10 mouse cellular contexts compared by ENCODE assay signal in the genomic region with DNA sequence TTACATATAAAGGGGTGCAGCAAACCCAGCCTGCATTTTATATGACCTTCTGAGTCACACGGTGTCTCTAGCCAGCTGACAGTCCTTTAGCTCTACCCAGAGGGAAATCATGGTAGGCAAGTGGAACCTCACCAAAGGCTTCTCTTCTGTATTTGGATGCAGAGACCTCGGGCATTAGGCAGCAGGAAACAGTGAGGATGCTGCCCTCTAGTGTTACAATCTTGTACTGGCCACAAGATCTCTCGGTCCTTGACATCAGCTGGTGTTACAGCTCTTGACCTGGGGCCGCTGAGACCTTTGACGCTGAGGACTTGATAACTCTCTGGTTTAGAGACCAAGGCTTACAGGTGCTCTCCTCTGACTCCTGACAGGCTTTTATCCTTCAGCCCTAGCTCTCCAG. TPM values are rescaled to one million over a fixed set of nuclear protein-coding genes. Genes with fewer than 3 reads are reported as not detected.
DNase-seq lines count a peak whose midpoint lies in the region; ATAC-seq and TF ChIP-seq lines count a peak whose summit lies in the region.
"Had no signal": no experiment of that assay in that cellular context is flagged by ENCODE, and none has a peak within 500 bp of the region (broad histone marks: within the 10 kb centered on the region; RNA-seq: fewer than 3 reads in every experiment).

No protein-coding gene starts in this region.

- intact Hi-C loops in gastrocnemius, postnatal 14 days (cut with DNase I; ENCODE audit: low total_unique reads) = no loop called here

- H3K36me3 ChIP-seq in ES-Bruce4 (ENCODE audit: control insufficient read depth, insufficient read depth, low read length, poor library complexity, severe bottlenecking) = no peaks in the 10 kb centered on the region
- no peaks in the 10 kb centered on the region for H3K36me3 ChIP-seq in kidney, embryonic 15.5 days
- no peaks in the 10 kb centered on the region for H3K36me3 ChIP-seq in lung, postnatal 0 days (ENCODE audit: insufficient read depth, low read length)
- H3K36me3 ChIP-seq: stomach, embryonic 15.5 days had no signal

- no peak overlapping the region for H3K9ac ChIP-seq in ES-Bruce4 (ENCODE audit: low read depth, poor library complexity, severe bottlenecking)
- no peak overlapping the region for H3K9ac ChIP-seq in kidney, embryonic 15.5 days
- H3K9ac ChIP-seq in lung, postnatal 0 days (replicated peaks; ENCODE audit: low read depth) = no peak overlapping the region
- H3K9ac ChIP-seq: stomach, embryonic 15.5 days had no signal

- H3K9me3 ChIP-seq in ES-Bruce4 (replicated peaks; ENCODE audit: control insufficient read depth, insufficient read depth, low read length, poor library complexity, severe bottlenecking) = no peaks in the 10 kb centered on the region
- no peaks in the 10 kb centered on the region for H3K9me3 ChIP-seq in kidney, embryonic 15.5 days (replicated peaks)
- H3K9me3 ChIP-seq in lung, postnatal 0 days (ENCODE audit: low read length) = no peaks in the 10 kb centered on the region
- H3K9me3 ChIP-seq: stomach, embryonic 15.5 days had no signal

- WGBS in kidney, embryonic 15.5 days = 6% methylated on average over 5 of the region's 5 CpGs
- 4% methylated on average over 5 of the region's 5 CpGs for WGBS in lung, postnatal 0 days

- H3K4me2 ChIP-seq in kidney, embryonic 15.5 days = no peak overlapping the region
- no peak overlapping the region for H3K4me2 ChIP-seq in lung, postnatal 0 days (replicated peaks; ENCODE audit: low read depth, low read length)
- H3K4me2 ChIP-seq: stomach, embryonic 15.5 days had no signal

- DNase-seq in adrenal gland, adult 2 months = peak; percentile 40
- no peak for DNase-seq in adrenal gland, postnatal 4 days (ENCODE audit: low spot score in 2 of 2)
- peak; percentile 75 to 83 for DNase-seq in cerebellum, postnatal 10 days
- peak; percentile 22 for DNase-seq in gastrocnemius, postnatal 14 days
- DNase-seq in lung, postnatal 0 days (ENCODE audit: low spot score) = peak; percentile 74
- peak; percentile 49 for DNase-seq in retina, postnatal 7 days (ENCODE audit: low read depth, low spot score)

- no peaks in the 10 kb centered on the region for H3K27me3 ChIP-seq in ES-Bruce4 (ENCODE audit: control insufficient read depth, insufficient read depth, low read length, poor library complexity, severe bottlenecking)
- peaks cover 25% of the 10 kb centered on the region; the same call in 1 of the 2 replicates for H3K27me3 ChIP-seq in kidney, embryonic 15.5 days
- H3K27me3 ChIP-seq in lung, postnatal 0 days (replicated peaks; ENCODE audit: insufficient read depth, low read length) = no peaks in the 10 kb centered on the region
- H3K27me3 ChIP-seq: stomach, embryonic 15.5 days had no signal

- peak; percentile 74 for TF ChIP-seq CTCF in ES-Bruce4 (IDR thresholded peaks at IDR 0.05; ENCODE audit: low read depth, low read length)
- TF ChIP-seq CTCF in lung, postnatal 0 days (IDR thresholded peaks at IDR 0.05) = peak; percentile 90

- no peak overlapping the region for H3K27ac ChIP-seq in ES-Bruce4 (ENCODE audit: insufficient read depth, low read length)
- H3K27ac ChIP-seq in kidney, embryonic 15.5 days = no peak overlapping the region
- no peak overlapping the region for H3K27ac ChIP-seq in lung, postnatal 0 days (ENCODE audit: low read length)
- H3K27ac ChIP-seq: stomach, embryonic 15.5 days had no signal

- 0 out of 2 replicates have a peak, but pooled peaks have one; percentile 52 for ATAC-seq in kidney, embryonic 15.5 days (replicated peaks; ENCODE audit: low FRiP score)
- peak; percentile 44; the same call in 1 of the 2 replicates for ATAC-seq in lung, postnatal 0 days

- no peak overlapping the region for H3K4me3 ChIP-seq in ES-Bruce4 (ENCODE audit: low read depth, low read length)
- no peak overlapping the region for H3K4me3 ChIP-seq in kidney, embryonic 15.5 days (replicated peaks)
- no peak overlapping the region for H3K4me3 ChIP-seq in lung, postnatal 0 days (ENCODE audit: low read depth, low read length)
- H3K4me3 ChIP-seq: stomach, embryonic 15.5 days had no signal

- H3K4me1 ChIP-seq in ES-Bruce4 (ENCODE audit: control insufficient read depth, insufficient read depth, low read length) = no peaks in the 10 kb centered on the region
- peaks cover 9% of the 10 kb centered on the region for H3K4me1 ChIP-seq in kidney, embryonic 15.5 days
- no peaks in the 10 kb centered on the region for H3K4me1 ChIP-seq in lung, postnatal 0 days (ENCODE audit: insufficient read depth, low read depth, low read length)
- H3K4me1 ChIP-seq: stomach, embryonic 15.5 days had no signal

- no peak for TF ChIP-seq EP300 in ES-Bruce4 (IDR thresholded peaks at IDR 0.05; ENCODE audit: insufficient read depth, low read depth, low read length)
- TF ChIP-seq EP300 in lung, postnatal 0 days (IDR thresholded peaks at IDR 0.05) = no peak

- TF ChIP-seq POLR2A in ES-Bruce4 (IDR thresholded peaks at IDR 0.05; ENCODE audit: insufficient read depth, low read length) = no peak

RNA-seq across cellular contexts. Expression of gene Gm10053, which starts 10.0 kb away (rescaled TPM):
- total RNA-seq in adrenal gland, adult 2 months (2021) = 100 to 1,000 TPM; 171 to 375 TPM
- polyA plus RNA-seq in adrenal gland, adult 2 months (2012; rRNA removed) = 1.1 and 2.2 TPM in 2 replicates
- 100 to 1,000 TPM; 185 to 212 TPM for total RNA-seq in adrenal gland, postnatal 4 days (2021)
- 200 and 230 TPM in 2 replicates for polyA plus RNA-seq in ES-Bruce4 (2011; ENCODE audit: insufficient read depth, insufficient read length, low read depth, missing spikeins)
- total RNA-seq in gastrocnemius, postnatal 14 days (2021) = 100 to 1,000 TPM; 512 to 650 TPM
- 279 and 310 TPM in 2 replicates for polyA plus RNA-seq in kidney, embryonic 15.5 days (2015; fragmentation: Nextera tagmentation; extraction: Ambion mirVana)
- polyA plus RNA-seq in lung, postnatal 0 days (2015; fragmentation: Nextera tagmentation; extraction: Ambion mirVana) = 138 and 154 TPM in 2 replicates

RNA-seq across cellular contexts. Expression of gene Foxd4, which starts 15.5 kb away (rescaled TPM):
- not detected for total RNA-seq in adrenal gland, adult 2 months (2021)
- polyA plus RNA-seq in adrenal gland, adult 2 months (2012; rRNA removed) = not detected in 2 replicates
- not detected for total RNA-seq in adrenal gland, postnatal 4 days (2021)
- not detected in 2 replicates for polyA plus RNA-seq in ES-Bruce4 (2011; ENCODE audit: insufficient read depth, insufficient read length, low read depth, missing spikeins)
- not detected for total RNA-seq in gastrocnemius, postnatal 14 days (2021)
- not detected in 2 replicates for polyA plus RNA-seq in kidney, embryonic 15.5 days (2015; fragmentation: Nextera tagmentation; extraction: Ambion mirVana)
- polyA plus RNA-seq in lung, postnatal 0 days (2015; fragmentation: Nextera tagmentation; extraction: Ambion mirVana) = 0.19 and 0.24 TPM in 2 replicates
- total RNA-seq: layer of hippocampus, postnatal 25 days had no signal
- polyA plus RNA-seq: stomach, embryonic 15.5 days had no signal

RNA-seq across cellular contexts. Expression of gene Pgm5, which starts 23.8 kb away (rescaled TPM):
- 10 to 100 TPM; 51.9 to 89.1 TPM for total RNA-seq in adrenal gland, adult 2 months (2021)
- 5.3 and 7.3 TPM in 2 replicates for polyA plus RNA-seq in adrenal gland, adult 2 months (2012; rRNA removed)
- 10 to 100 TPM; 55.4 to 58.0 TPM for total RNA-seq in adrenal gland, postnatal 4 days (2021)
- 0.18 and 0.59 TPM in 2 replicates for polyA plus RNA-seq in ES-Bruce4 (2011; ENCODE audit: insufficient read depth, insufficient read length, low read depth, missing spikeins)
- 10 to 100 TPM; 15.8 to 24.1 TPM for total RNA-seq in gastrocnemius, postnatal 14 days (2021)
- polyA plus RNA-seq in kidney, embryonic 15.5 days (2015; fragmentation: Nextera tagmentation; extraction: Ambion mirVana) = 2.0 and 2.8 TPM in 2 replicates
- polyA plus RNA-seq in lung, postnatal 0 days (2015; fragmentation: Nextera tagmentation; extraction: Ambion mirVana) = 3.4 and 4.5 TPM in 2 replicates

Comparison
In these comparisons a context has a peak if more than half of its experiments do, and no peak if none do; other contexts are left out.
1. DNase-seq: peak in adrenal gland, adult 2 months (single experiment), cerebellum, postnatal 10 days (2 of 2), gastrocnemius, postnatal 14 days (single experiment), lung, postnatal 0 days (single experiment) and retina, postnatal 7 days (single experiment); none in adrenal gland, postnatal 4 days (0 of 2).
2. RNA of gene Gm10053, which starts 10.0 kb away (polyA plus RNA-seq): 279 to 310 TPM in kidney, embryonic 15.5 days, 200 to 230 TPM in ES-Bruce4 and 138 to 154 TPM in lung, postnatal 0 days; 1.1 to 2.2 TPM in adrenal gland, adult 2 months; every median in the first group is over 10 times any median in the second.